Mouse (Mus musculus): ENCODE data around the gene Gm17581.

Gene Gm17581

GRCm38 (mm10) chr2:155691723-155692493, 43.8 kb downstream of the Gm17581 start, which contains the start of gene Trpc4ap:
TSS of gene Trpc4ap (minus strand) at chr2:155692384.
- peak; percentile 96 for DNase-seq (ENCODE audit: low read depth, low spot score)

GRCm38 (mm10) chr2:155691336-155691722, 44.3 kb downstream of the Gm17581 start:
- peak; percentile 43 for DNase-seq (ENCODE audit: low read depth, low spot score)

- peak; percentile 94 for DNase-seq (ENCODE audit: low read depth, low spot score)
Observed at GRCm38 (mm10) chr2:155689211-155689610, 46.5 kb downstream of the Gm17581 start.

- no peak for DNase-seq (ENCODE audit: low read depth, low spot score)
Observed at GRCm38 (mm10) chr2:155687746-155688145, 47.9 kb downstream of the Gm17581 start.

GRCm38 (mm10) chr2:155686572-155686971, 49.1 kb downstream of the Gm17581 start:
- DNase-seq (ENCODE audit: low read depth, low spot score) = no peak

All from 3T3-L1 (cell line).